Mouse (Mus musculus) forebrain, postnatal 0 days (tissue): ENCODE measurements around the gene Galnt2. TPM values are rescaled to one million over a fixed set of nuclear protein-coding genes. Genes with fewer than 3 reads are reported as not detected.

Experiments used
- ATAC-seq: fragments of 200-750 bp; cut with Nextera tagmentation; 2 replicates; pipeline ENCODE4 v1.8.0; 2017; ENCODE audit warnings: mild to moderate bottlenecking, moderate library complexity
- DNase-seq: peaks from one replicate; pipeline ENCODE4 v3.0.0-alpha.2; 2015
- H3K27ac ChIP-seq: fragments of 300-500 bp; sonication (generic); 2 replicates; pipeline ENCODE4 v1.5.1; 2014; ENCODE audit warnings: low read depth, mild to moderate bottlenecking, antibody characterized with exemption, low read length, moderate library complexity, mixed read lengths
- H3K27me3 ChIP-seq: fragments of 300-500 bp; sonication (generic); 2 replicates; pipeline ENCODE4 v1.6.1; 2014; ENCODE audit warnings: mild to moderate bottlenecking, low read length, mixed read lengths; ENCODE audit not compliant: insufficient read depth
- H3K36me3 ChIP-seq: fragments of 300-500 bp; sonication (generic); 2 replicates; pipeline ENCODE4 v1.6.1; 2014; ENCODE audit warnings: mild to moderate bottlenecking, moderate library complexity; ENCODE audit not compliant: insufficient read depth
- H3K4me1 ChIP-seq: fragments of 300-500 bp; sonication (generic); 2 replicates; pipeline ENCODE4 v1.6.1; 2014; ENCODE audit warnings: antibody characterized with exemption; ENCODE audit not compliant: insufficient read depth
- H3K4me2 ChIP-seq: fragments of 300-500 bp; sonication (generic); 2 replicates; pipeline ENCODE4 v1.6.1; 2014; ENCODE audit warnings: low read depth, mild to moderate bottlenecking, moderate library complexity
- H3K4me3 ChIP-seq: fragments of 300-500 bp; sonication (generic); 2 replicates; pipeline ENCODE4 v1.5.1; 2014; ENCODE audit warnings: low read depth, low read length, mixed read lengths
- H3K9ac ChIP-seq: fragments of 300-500 bp; sonication (generic); 2 replicates; pipeline ENCODE4 v1.6.1; 2014; ENCODE audit warnings: mild to moderate bottlenecking
- H3K9me3 ChIP-seq: fragments of 300-500 bp; sonication (generic); 2 replicates; pipeline ENCODE4 v1.6.1; 2016; ENCODE audit warnings: low read length
- CTCF ChIP-seq: sonication (generic); IDR thresholded peaks from 2 replicates; pipeline ENCODE4 v1.5.1; 2016; ENCODE audit warnings: antibody characterized with exemption, control low read depth, low read depth
- WGBS: fragments of 180-500 bp; shearing (Covaris S2); extraction: QIAGEN DNeasy Blood & Tissue Kit; methylation state at CpG from one replicate; pipeline ENCODE4 v1.1.7; 2014; 5-methylcytosine and 5-hydroxymethylcytosine counted together
- polyA plus RNA-seq: library from polyadenylated mRNA; unstranded; fragments of >200 nt; fragmentation: Nextera tagmentation; extraction: Ambion mirVana; gene quantifications from 2 replicates; pipeline ENCODE4 v1.2.1, GENCODE M21; 2015
- total RNA-seq: library from RNA; depleted of rRNA; stranded (reverse); fragments of >200 nt; gene quantifications from 2 replicates; pipeline ENCODE4 v1.2.3, GENCODE M21; 2014

Galnt2 gene
- total and polyA plus RNA-seq, 2 experiments from 2014 or later, result 55.5 to 63.1 TPM

DNA sequence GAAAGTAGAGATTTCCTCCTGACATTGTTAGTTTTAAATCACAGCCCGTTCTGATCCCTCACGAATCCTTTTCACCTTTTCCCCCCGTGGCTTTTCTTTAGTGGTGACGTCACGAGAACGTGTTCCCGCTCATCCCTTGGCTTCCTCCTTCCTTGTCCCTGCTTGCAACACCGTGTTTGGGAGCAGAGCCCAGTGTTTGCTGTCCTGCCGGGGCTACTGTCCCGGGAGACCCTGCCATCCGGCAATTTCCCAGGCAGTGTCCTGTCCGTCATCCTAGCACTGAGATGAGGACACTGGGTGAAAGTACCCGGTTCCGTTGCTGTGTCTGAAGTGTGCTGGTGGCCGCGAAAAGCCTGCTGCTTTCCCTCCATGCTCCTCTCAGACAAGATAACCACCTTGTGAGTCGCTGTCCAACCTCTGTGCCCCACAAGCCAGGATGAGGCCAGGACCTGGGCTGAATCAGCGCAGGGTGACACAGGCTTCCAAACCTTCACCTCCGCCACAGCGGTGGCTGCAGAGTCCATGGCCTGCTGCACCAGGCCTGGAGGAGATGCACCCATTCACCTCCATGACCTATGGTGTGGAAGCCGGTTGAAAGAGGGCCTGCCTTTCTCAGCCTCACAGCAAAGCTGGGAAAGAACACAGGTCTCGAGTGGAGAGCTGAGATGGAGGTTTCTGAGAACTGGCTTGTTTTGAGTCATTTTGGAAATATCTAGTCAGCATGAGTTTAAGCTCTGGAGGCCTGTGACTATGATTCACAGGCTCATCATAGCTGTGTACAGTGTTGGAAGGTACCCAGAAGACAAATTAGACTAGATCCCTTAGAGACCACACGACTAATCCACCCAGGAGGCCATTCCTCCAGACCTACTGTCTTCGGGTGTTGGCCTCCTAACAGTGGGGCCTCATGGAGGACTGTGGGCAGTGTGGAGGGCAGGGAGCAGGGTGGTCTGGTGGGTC, 47.0 kb downstream of the Galnt2 start:
- DNase-seq, result no peak
- Histone ChIP-seq H3K27ac (no peak overlapping the region), H3K27me3 (no peaks in the 10 kb centered on the region), H3K36me3 (no peaks in the 10 kb centered on the region), H3K4me3 (no peak overlapping the region), H3K4me1 (peaks cover 23% of the 10 kb centered on the region), H3K9me3 (no peaks in the 10 kb centered on the region), H3K4me2 (no peak overlapping the region), H3K9ac (no peak overlapping the region)
- whole genome bisulfite sequencing, result 65% methylated on average over 24 of the region's 24 CpGs
- no peak for ATAC-seq
- TF ChIP-seq CTCF, result no peak

- no peak overlapping the region for H3K4me2 ChIP-seq
- H3K27ac ChIP-seq, result no peak overlapping the region
- no peak for TF ChIP-seq CTCF
- H3K27me3 ChIP-seq, result no peaks in the 10 kb centered on the region
- peaks cover 27% of the 10 kb centered on the region for H3K4me1 ChIP-seq
- no peak for ATAC-seq
- WGBS, result 89% methylated on average over 7 of the region's 7 CpGs
- H3K36me3 ChIP-seq, result no peaks in the 10 kb centered on the region
- H3K9me3 ChIP-seq, result no peaks in the 10 kb centered on the region
- H3K9ac ChIP-seq, result no peak overlapping the region
- no peak overlapping the region for H3K4me3 ChIP-seq
- DNase-seq, result no peak
Measured at GRCm38 (mm10) chr8:124278956-124279689, 47.9 kb downstream of the Galnt2 start.

- Histone ChIP-seq H3K9ac (no peak overlapping the region), H3K4me2 (no peak overlapping the region), H3K4me3 (no peak overlapping the region), H3K9me3 (no peaks in the 10 kb centered on the region), H3K36me3 (no peaks in the 10 kb centered on the region), H3K27me3 (no peaks in the 10 kb centered on the region), H3K4me1 (peaks cover 26% of the 10 kb centered on the region), H3K27ac (no peak overlapping the region)
- no peak for TF ChIP-seq CTCF
- DNase-seq (no peak), ATAC-seq (no peak)
- 91% methylated on average over 5 of the region's 5 CpGs for WGBS
Measured at GRCm38 (mm10) chr8:124279690-124279985, 48.4 kb downstream of the Galnt2 start.

DNA sequence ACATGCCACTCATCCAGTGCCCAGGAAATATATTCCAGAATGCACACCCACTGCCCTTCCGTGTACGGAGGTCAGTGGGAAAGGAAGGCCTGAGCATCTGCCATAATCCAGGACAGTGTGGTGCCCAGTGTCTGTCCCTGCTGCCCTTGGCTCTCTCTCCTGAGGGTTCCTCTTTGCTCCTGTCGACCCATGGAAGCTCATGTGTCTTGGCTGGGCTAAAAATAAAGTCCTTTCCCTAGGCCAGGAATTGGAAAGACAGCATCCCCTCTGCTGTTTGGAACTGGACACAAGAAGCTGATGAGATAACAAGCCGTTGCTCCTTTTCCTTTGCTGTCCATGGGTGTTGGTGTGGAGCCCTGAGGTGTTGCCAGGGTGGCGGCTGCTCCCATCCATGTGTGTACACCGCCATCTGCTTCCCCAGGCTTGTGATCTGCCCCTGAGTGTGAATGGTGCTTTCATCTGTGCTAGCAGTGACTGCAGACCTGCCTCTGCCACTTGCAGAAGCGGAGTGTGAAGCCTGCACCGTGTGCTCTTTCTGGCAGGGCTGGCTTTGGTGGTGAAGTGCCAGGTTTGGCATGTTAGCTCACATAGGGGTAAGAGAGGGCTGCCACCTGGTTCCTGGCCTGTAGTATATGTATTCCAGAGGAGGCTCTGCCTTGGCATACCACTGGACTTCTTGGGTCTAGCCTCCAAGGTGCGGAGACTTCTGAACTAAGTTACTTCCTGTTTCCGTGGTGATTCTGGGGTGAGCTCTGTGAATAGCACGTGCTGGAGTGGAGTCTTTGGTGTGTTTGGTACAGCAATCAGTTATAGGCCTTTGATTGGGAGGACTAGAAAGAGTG, 50.7 kb downstream of the Galnt2 start:
- ATAC-seq (peak; percentile 28; the same call in 1 of the 2 replicates), DNase-seq (peak; percentile 62)
- no peak overlapping the region for H3K9ac ChIP-seq
- H3K4me3 ChIP-seq, result no peak overlapping the region
- H3K27ac ChIP-seq, result no peak overlapping the region; the same call in 1 of the 2 replicates
- no peak overlapping the region for H3K4me2 ChIP-seq
- no peaks in the 10 kb centered on the region for H3K36me3 ChIP-seq
- TF ChIP-seq CTCF, result no peak
- H3K4me1 ChIP-seq, result peaks cover 31% of the 10 kb centered on the region
- 37% methylated on average over 11 of the region's 11 CpGs for WGBS
- H3K9me3 ChIP-seq, result no peaks in the 10 kb centered on the region
- H3K27me3 ChIP-seq, result no peaks in the 10 kb centered on the region

- TF ChIP-seq CTCF, result no peak
- peaks cover 31% of the 10 kb centered on the region for H3K4me1 ChIP-seq
- no peak overlapping the region for H3K4me2 ChIP-seq
- H3K4me3 ChIP-seq, result no peak overlapping the region
- H3K9me3 ChIP-seq, result no peaks in the 10 kb centered on the region
- no peaks in the 10 kb centered on the region for H3K36me3 ChIP-seq
- H3K27me3 ChIP-seq, result no peaks in the 10 kb centered on the region
- 62% methylated on average over 12 of the region's 12 CpGs for WGBS
- DNase-seq, result no peak
- no peak for ATAC-seq
- no peak overlapping the region for H3K27ac ChIP-seq
- H3K9ac ChIP-seq, result no peak overlapping the region
Measured at GRCm38 (mm10) chr8:124282878-124283630, 51.9 kb downstream of the Galnt2 start.

DNA sequence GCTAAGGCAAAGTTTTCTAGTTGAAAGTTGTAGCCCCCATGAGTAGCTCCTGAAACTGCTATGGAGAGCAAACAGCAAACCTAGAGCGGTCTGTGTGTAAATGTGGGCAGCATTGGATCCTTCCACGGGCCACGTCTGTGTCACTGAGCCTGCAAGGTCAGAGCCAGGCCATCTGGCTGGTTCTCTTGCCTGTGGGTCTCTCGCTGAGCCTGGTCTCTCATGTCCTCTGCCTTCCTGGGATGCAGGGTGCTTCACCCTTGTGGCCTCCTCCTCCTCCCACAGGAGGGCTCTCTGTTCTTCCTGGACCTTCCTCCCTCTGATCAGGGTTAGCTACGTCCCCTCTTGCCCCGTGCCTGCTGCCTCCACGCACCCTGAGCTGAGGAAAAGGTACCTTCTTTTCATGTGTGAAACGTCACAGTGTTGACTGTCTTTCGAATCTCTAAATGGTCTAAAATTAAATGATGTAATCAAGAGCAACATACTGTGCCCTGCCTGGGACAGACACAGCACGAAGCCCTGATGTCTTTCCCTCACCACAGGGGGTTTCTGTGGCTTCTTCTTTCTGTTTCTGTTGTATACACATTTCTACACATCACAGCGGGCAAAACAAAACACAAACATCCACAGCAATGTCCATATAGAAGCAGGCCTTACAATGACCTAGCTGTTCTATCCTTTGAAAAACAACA, 52.6 kb downstream of the Galnt2 start:
- Histone ChIP-seq H3K36me3 (no peaks in the 10 kb centered on the region), H3K9ac (no peak overlapping the region), H3K4me3 (no peak overlapping the region), H3K27ac (peak overlapping the region; percentile 70), H3K4me2 (no peak overlapping the region), H3K4me1 (peaks cover 34% of the 10 kb centered on the region), H3K27me3 (no peaks in the 10 kb centered on the region), H3K9me3 (no peaks in the 10 kb centered on the region)
- no peak for DNase-seq
- 28% methylated on average over 11 of the region's 11 CpGs for WGBS
- TF ChIP-seq CTCF, result no peak
- ATAC-seq, result 0 out of 2 replicates have a peak, but pooled peaks have one; percentile 0
